Mouse (Mus musculus): ENCODE data around the gene Erfe.

- peak; percentile 98 for TF ChIP-seq CTCF (IDR thresholded peaks at IDR 0.05; ENCODE audit: control insufficient read depth, insufficient read depth, insufficient read length)
- no peak for TF ChIP-seq USF1 (IDR thresholded peaks at IDR 0.05; ENCODE audit: low read depth)
- TF ChIP-seq MYOD1 (IDR thresholded peaks at IDR 0.05; ENCODE audit: control insufficient read depth, insufficient read length, low read depth) = no peak
Observed at GRCm38 (mm10) chr1:91366215-91367108, at the start of gene Erfe.
